Mouse (Mus musculus) heart, postnatal 0 days (tissue): ENCODE measurements around the gene Sh3rf1. TPM values are rescaled to one million over a fixed set of nuclear protein-coding genes. Genes with fewer than 3 reads are reported as not detected.

Source experiments
- ATAC-seq: fragments of 200-750 bp; cut with Nextera tagmentation; 2 replicates; pipeline ENCODE4 v1.8.0; 2017; ENCODE audit warnings: low read depth, moderate number of reproducible peaks, moderate library complexity; ENCODE audit not compliant: insufficient read depth
- DNase-seq: peaks from one replicate; pipeline ENCODE4 v3.0.0-alpha.2; 2016; ENCODE audit warnings: low spot score
- H3K27ac ChIP-seq: fragments of 300-500 bp; sonication (generic); 2 replicates; pipeline ENCODE4 v1.5.1; 2014; ENCODE audit warnings: low read depth, mild to moderate bottlenecking
- H3K27me3 ChIP-seq: fragments of 300-500 bp; sonication (generic); 2 replicates; pipeline ENCODE4 v1.6.1; 2014; ENCODE audit warnings: low read length, mixed read lengths; ENCODE audit not compliant: control insufficient read depth, insufficient read depth
- H3K36me3 ChIP-seq: fragments of 300-500 bp; sonication (generic); replicated peaks from 2 replicates; pipeline ENCODE4 v1.6.1; 2014; ENCODE audit warnings: low read length, mixed read lengths; ENCODE audit not compliant: control insufficient read depth, insufficient read depth
- H3K4me1 ChIP-seq: fragments of 300-500 bp; sonication (generic); 2 replicates; pipeline ENCODE4 v1.6.1; 2014; ENCODE audit warnings: antibody characterized with exemption; ENCODE audit not compliant: control insufficient read depth, insufficient read depth
- H3K4me2 ChIP-seq: fragments of 300-500 bp; sonication (generic); 2 replicates; pipeline ENCODE4 v1.6.1; 2014; ENCODE audit warnings: low read depth, mild to moderate bottlenecking, low read length, moderate library complexity
- H3K4me3 ChIP-seq: fragments of 300-500 bp; sonication (generic); 2 replicates; pipeline ENCODE4 v1.5.1; 2014; ENCODE audit warnings: low read depth, low read length
- H3K9ac ChIP-seq: fragments of 300-500 bp; sonication (generic); replicated peaks from 2 replicates; pipeline ENCODE4 v1.6.1; 2014; ENCODE audit warnings: low read depth, low read length, mixed read lengths
- H3K9me3 ChIP-seq: fragments of 300-500 bp; sonication (generic); replicated peaks from 2 replicates; pipeline ENCODE4 v1.6.1; 2016; ENCODE audit warnings: low read length; ENCODE audit not compliant: control insufficient read depth
- CTCF ChIP-seq: IDR thresholded peaks from 2 replicates; pipeline ENCODE4 v1.5.1; 2016; ENCODE audit warnings: antibody characterized with exemption, control low read depth, low read depth
- EP300 ChIP-seq: IDR thresholded peaks from 2 replicates; pipeline ENCODE4 v1.6.1; 2016; ENCODE audit warnings: antibody characterized with exemption, low read depth
- WGBS: fragments of 180-500 bp; shearing (Covaris S2); extraction: QIAGEN DNeasy Blood & Tissue Kit; methylation state at CpG from one replicate; pipeline ENCODE4 v1.1.7; 2014; 5-methylcytosine and 5-hydroxymethylcytosine counted together
- polyA plus RNA-seq: library from polyadenylated mRNA; unstranded; fragments of >200 nt; fragmentation: Nextera tagmentation; extraction: Ambion mirVana; gene quantifications from 2 replicates; pipeline ENCODE4 v1.2.1, GENCODE M21; 2015
- total RNA-seq: library from RNA; depleted of rRNA; stranded (reverse); fragments of >200 nt; gene quantifications from 2 replicates; pipeline ENCODE4 v1.2.3, GENCODE M21; 2014; ENCODE audit warnings: low replicate concordance

Sh3rf1 gene
- total and polyA plus RNA-seq, 2 experiments from 2014 or later = 2.4 to 8.9 TPM

GRCm38 (mm10) chr8:61203035-61203826 lies 20.4 kb upstream of the Sh3rf1 start:
- no peak overlapping the region for H3K4me3 ChIP-seq
- no peak overlapping the region for H3K27ac ChIP-seq
- no peaks in the 10 kb centered on the region for H3K9me3 ChIP-seq
- no peak for TF ChIP-seq EP300
- no peak for TF ChIP-seq CTCF
- H3K4me1 ChIP-seq = no peaks in the 10 kb centered on the region
- 75% methylated on average over 5 of the region's 5 CpGs for WGBS
- H3K27me3 ChIP-seq = no peaks in the 10 kb centered on the region
- no peak for ATAC-seq
- H3K36me3 ChIP-seq = no peaks in the 10 kb centered on the region
- DNase-seq = no peak
- H3K9ac ChIP-seq = no peak overlapping the region
- H3K4me2 ChIP-seq = no peak overlapping the region

DNA sequence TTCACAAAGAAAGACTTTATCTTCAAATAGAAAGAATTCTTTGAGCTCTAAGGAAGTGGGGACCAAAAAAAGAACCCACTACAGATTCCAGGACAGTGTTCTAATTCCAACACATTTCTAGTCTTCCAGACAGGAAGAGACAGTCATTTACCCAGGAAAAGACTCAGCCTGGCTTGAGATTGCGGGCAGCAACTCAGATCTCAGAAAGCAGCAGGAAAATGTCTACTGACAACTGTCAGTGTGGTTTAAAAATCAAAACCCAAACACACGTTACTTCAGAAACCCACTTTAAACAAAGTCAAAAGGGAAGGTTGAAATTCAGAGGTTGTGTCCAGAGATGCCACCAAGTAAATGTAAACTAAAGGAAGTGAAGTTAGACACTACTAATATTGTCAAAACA lies 16.8 kb upstream of the Sh3rf1 start:
- Histone ChIP-seq H3K4me1 (no peaks in the 10 kb centered on the region), H3K36me3 (no peaks in the 10 kb centered on the region), H3K27ac (no peak overlapping the region), H3K27me3 (no peaks in the 10 kb centered on the region), H3K4me3 (no peak overlapping the region), H3K9ac (no peak overlapping the region), H3K9me3 (no peaks in the 10 kb centered on the region), H3K4me2 (no peak overlapping the region)
- WGBS = 40% methylated on average over 2 of the region's 2 CpGs
- TF ChIP-seq EP300 (no peak), CTCF (no peak)
- no peak for DNase-seq
- ATAC-seq = no peak

DNA sequence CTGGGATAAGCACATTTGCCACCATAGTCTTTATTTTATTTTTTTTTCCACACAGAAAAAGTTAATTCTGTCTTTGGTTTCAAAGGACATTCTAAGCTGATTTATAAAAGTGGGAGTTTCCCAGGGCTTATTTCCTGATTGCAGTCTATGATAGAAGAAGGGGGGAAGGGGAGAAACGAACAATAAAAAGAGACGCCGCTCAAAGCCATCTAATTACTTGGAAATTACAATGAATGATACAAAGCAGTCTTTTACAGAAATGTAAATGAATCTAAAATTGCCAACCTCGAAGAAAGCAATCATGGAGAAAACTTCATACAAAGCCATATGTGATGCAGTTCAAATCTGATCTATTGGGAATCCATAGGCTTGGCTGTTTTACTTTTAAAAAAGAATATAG lies 16.0 kb upstream of the Sh3rf1 start:
- ATAC-seq = no peak
- 71% methylated on average over 4 of the region's 4 CpGs for WGBS

DNA sequence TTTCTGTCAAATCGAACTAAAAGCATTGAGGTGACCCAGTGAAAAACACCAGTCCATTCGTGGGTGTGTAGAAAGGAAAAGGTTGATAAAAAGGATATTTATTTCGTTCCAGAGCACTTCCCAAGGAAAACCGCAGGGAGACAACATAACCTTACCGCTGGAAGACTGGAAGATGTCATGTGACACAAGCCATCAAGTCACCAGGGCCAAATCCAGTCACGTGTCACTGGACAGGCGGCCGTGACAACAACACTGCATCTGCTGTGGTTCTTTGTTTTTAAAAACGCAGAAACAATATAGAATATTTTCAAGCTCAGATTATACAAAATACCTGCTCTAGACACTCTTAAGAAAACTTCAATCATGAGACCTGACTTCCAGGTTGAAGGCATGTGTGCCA lies 15.0 kb upstream of the Sh3rf1 start:
- Histone ChIP-seq H3K4me1 (no peaks in the 10 kb centered on the region), H3K27ac (no peak overlapping the region), H3K27me3 (no peaks in the 10 kb centered on the region), H3K9me3 (no peaks in the 10 kb centered on the region), H3K4me2 (no peak overlapping the region), H3K9ac (no peak overlapping the region), H3K36me3 (no peaks in the 10 kb centered on the region), H3K4me3 (no peak overlapping the region)
- no peak for TF ChIP-seq EP300
- TF ChIP-seq CTCF = no peak
- ATAC-seq (no peak), DNase-seq (no peak)
- WGBS = 65% methylated on average over 9 of the region's 9 CpGs

More for the DNA sequence above, 16.0 kb upstream of the Sh3rf1 start:
- Histone ChIP-seq H3K27ac (no peak overlapping the region), H3K4me3 (no peak overlapping the region), H3K9me3 (no peaks in the 10 kb centered on the region), H3K4me2 (no peak overlapping the region), H3K27me3 (no peaks in the 10 kb centered on the region), H3K36me3 (no peaks in the 10 kb centered on the region), H3K4me1 (no peaks in the 10 kb centered on the region), H3K9ac (no peak overlapping the region)
- TF ChIP-seq EP300 = no peak
- TF ChIP-seq CTCF = no peak
- no peak for DNase-seq

DNA sequence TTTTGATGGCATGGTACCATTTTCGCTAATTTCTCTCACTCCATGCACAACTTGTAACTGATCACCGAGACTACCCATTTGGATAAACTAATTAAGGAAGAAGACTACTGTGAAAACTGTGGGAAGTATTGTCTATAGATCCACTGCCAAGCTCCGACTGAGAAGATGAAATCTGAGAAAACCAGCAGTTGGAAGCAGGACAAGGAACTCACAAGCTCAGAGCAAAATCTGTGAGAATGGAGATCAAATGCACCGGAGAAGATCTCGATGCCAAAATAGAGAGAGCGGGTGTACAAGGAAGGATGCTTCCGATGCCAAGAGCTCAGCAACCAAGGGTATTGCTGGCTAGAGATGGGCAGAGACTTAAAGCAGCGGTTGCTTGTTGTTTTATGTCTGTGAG lies 12.8 kb upstream of the Sh3rf1 start:
- 81% methylated on average over 8 of the region's 8 CpGs for WGBS
- no peak overlapping the region for H3K4me3 ChIP-seq
- DNase-seq (no peak), ATAC-seq (no peak)
- no peak overlapping the region for H3K9ac ChIP-seq
- no peaks in the 10 kb centered on the region for H3K4me1 ChIP-seq
- H3K27ac ChIP-seq = no peak overlapping the region
- H3K9me3 ChIP-seq = no peaks in the 10 kb centered on the region
- H3K36me3 ChIP-seq = no peaks in the 10 kb centered on the region
- H3K4me2 ChIP-seq = no peak overlapping the region
- H3K27me3 ChIP-seq = no peaks in the 10 kb centered on the region
- TF ChIP-seq EP300 (no peak), CTCF (no peak)
